Mouse (Mus musculus): ENCODE measurements around the gene Gfpt2. TPM values are rescaled to one million over a fixed set of nuclear protein-coding genes. Genes with fewer than 3 reads are reported as not detected.

Gfpt2 gene
- polyA plus RNA-seq, 2 experiments = 0.39 to 0.90 TPM

DNA sequence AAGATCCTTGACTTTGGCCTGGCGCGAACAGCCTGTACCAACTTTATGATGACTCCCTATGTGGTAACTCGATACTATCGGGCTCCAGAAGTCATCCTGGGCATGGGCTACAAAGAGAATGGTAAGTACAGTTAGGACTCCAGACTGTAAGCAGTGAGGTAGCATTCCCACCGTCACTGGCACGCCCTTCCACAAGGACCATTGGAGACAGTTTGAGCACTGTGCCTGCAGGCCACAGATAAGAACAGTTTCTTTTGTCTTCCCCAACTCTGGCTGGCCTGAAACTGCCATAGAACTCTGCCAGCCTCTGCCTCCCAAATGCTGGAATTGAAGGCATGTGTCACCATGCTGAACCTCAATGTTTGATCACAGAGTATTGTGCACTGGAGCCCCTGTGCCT lies 78.8 kb downstream of the Gfpt2 start:
- 0 out of 2 replicates have a peak overlapping the region, but pooled peaks have one; percentile 21 for H3K9ac ChIP-seq (replicated peaks)
- H3K27me3 ChIP-seq (ENCODE audit: control insufficient read depth, insufficient read depth, low read length) = no peaks in the 10 kb centered on the region
- TF ChIP-seq CTCF (IDR thresholded peaks at IDR 0.05; ENCODE audit: low read depth) (no peak), EP300 (IDR thresholded peaks at IDR 0.05; ENCODE audit: low read depth) (peak; percentile 88)
- H3K4me2 ChIP-seq (ENCODE audit: low read depth) = 0 out of 2 replicates have a peak overlapping the region, but pooled peaks have one; percentile 6
- WGBS (ENCODE audit: insufficient replicate concordance) = 30% methylated on average over 6 of the region's 6 CpGs
- H3K4me1 ChIP-seq (replicated peaks; ENCODE audit: control insufficient read depth in 2 of 2, insufficient read depth in 2 of 2, low read length in 1 of 2) = peaks cover 16% of the 10 kb centered on the region in 2 experiments
- peak overlapping the region; percentile 62 for H3K27ac ChIP-seq
- peak; percentile 61 to 65 (median 65) for DNase-seq (ENCODE audit: low read depth in 3 of 3, low spot score in 3 of 3)
- ATAC-seq (ENCODE audit: insufficient read depth) = peak; percentile 92
- peaks cover 5% of the 10 kb centered on the region for H3K36me3 ChIP-seq (replicated peaks; ENCODE audit: control insufficient read depth, insufficient read depth, low read depth)
- H3K4me3 ChIP-seq (ENCODE audit: insufficient read depth in 1 of 2, low read depth in 2 of 2, low read length in 2 of 2) = no peak overlapping the region
- no peaks in the 10 kb centered on the region for H3K9me3 ChIP-seq (ENCODE audit: control insufficient read depth, low read length)

DNA sequence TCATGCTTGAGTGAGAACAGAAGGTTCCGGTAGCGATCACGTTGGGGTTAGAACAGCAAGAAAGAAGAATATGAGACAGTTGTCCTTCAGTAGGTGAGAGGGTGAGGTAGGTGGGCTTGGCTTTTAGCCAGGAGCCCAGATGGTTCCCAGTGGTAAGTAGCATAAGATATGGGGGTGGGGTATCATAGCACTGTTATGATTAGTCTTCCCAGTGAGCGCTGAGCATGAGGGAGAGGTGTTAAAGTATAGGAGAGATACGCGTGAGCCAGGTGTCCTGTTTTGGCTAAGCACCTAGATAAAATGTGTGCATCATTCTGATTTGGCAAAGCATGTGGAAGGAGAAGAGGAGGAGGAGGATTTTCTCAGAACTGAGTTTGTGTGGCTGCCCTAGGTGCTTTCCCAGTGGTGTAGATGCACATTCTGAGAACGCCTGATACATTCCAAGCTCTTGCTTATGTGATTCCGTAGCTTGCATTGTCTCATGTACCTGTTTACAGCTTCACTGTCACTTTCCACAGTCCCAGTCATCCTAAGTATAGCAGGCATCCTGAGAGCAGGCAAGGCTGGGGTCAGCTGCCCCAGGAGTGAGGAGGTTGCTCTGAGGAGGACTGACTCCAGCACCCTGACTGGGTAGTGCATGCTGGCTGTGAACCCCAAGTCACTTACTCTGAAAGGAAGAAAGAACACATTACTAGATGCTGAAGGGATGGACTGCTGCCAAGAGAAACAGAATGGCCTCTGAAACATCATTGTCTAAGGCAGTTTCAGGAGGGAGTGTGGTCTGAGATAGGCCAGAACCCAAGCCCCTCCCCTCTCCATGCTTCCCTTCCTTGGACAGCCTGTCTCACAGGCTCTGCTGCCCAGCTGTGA lies 83.2 kb downstream of the Gfpt2 start:
- peaks cover 18% of the 10 kb centered on the region for H3K36me3 ChIP-seq (replicated peaks; ENCODE audit: control insufficient read depth, insufficient read depth, low read depth)
- no peaks in the 10 kb centered on the region for H3K27me3 ChIP-seq (ENCODE audit: control insufficient read depth, insufficient read depth, low read length)
- no peak overlapping the region for H3K27ac ChIP-seq
- no peak overlapping the region for H3K4me2 ChIP-seq (ENCODE audit: low read depth)
- WGBS (ENCODE audit: insufficient replicate concordance) = 81% methylated on average over 8 of the region's 8 CpGs
- no peak overlapping the region for H3K4me3 ChIP-seq (ENCODE audit: insufficient read depth in 1 of 2, low read depth in 2 of 2, low read length in 2 of 2)
- H3K9ac ChIP-seq (replicated peaks) = no peak overlapping the region
- DNase-seq (ENCODE audit: low read depth in 3 of 3, low spot score in 3 of 3) = no peak
- ATAC-seq (ENCODE audit: insufficient read depth) = no peak
- no peaks in the 10 kb centered on the region for H3K9me3 ChIP-seq (ENCODE audit: control insufficient read depth, low read length)
- H3K4me1 ChIP-seq (replicated peaks; ENCODE audit: control insufficient read depth in 2 of 2, insufficient read depth in 2 of 2, low read length in 1 of 2) = peaks cover 13 to 14% of the 10 kb centered on the region in 2 experiments
- TF ChIP-seq CTCF (IDR thresholded peaks at IDR 0.05; ENCODE audit: low read depth) = no peak
- TF ChIP-seq EP300 (IDR thresholded peaks at IDR 0.05; ENCODE audit: low read depth) = no peak

DNA sequence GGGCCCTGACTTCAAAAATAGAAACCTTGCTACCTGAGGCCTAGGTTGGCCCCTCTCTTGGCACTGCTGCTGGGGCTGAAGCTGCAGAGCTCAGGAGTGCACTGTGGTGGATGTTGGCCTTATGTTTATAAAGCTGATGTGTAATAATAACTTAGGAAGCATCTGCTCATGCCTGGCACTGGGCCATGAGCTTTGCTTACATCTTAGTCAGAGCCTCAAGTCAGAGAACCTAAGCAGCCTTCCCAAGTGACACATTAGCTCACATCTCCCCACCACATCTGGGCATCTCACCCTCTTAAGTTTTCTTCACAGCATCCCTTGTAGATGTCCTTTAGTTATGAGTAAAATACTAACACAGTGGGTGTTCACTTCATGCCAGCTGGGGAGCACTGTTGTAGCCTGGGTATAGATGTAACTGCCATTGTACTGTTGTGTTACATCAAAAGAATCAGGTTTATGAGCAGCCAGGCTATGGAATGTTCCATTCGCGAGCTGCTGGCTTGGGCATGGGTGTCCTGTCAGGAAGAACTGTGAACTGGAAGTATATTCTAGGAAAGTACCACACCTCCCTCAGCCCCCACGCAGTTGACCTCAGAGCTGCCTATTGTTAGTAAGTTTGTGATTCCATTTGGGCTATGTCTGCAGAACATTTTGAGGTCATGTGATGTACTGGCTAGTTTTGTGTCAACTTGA lies 86.1 kb downstream of the Gfpt2 start:
- ATAC-seq (ENCODE audit: insufficient read depth) = no peak
- no peaks in the 10 kb centered on the region for H3K27me3 ChIP-seq (ENCODE audit: control insufficient read depth, insufficient read depth, low read length)
- peaks cover 18% of the 10 kb centered on the region for H3K36me3 ChIP-seq (replicated peaks; ENCODE audit: control insufficient read depth, insufficient read depth, low read depth)
- no peaks in the 10 kb centered on the region for H3K9me3 ChIP-seq (ENCODE audit: control insufficient read depth, low read length)
- DNase-seq (ENCODE audit: low read depth in 3 of 3, low spot score in 3 of 3) = no peak
- H3K4me2 ChIP-seq (ENCODE audit: low read depth) = no peak overlapping the region
- no peaks in the 10 kb centered on the region for H3K4me1 ChIP-seq (replicated peaks; ENCODE audit: control insufficient read depth in 2 of 2, insufficient read depth in 2 of 2, low read length in 1 of 2)
- no peak for TF ChIP-seq EP300 (IDR thresholded peaks at IDR 0.05; ENCODE audit: low read depth)
- H3K27ac ChIP-seq = no peak overlapping the region
- H3K9ac ChIP-seq (replicated peaks) = no peak overlapping the region
- WGBS (ENCODE audit: insufficient replicate concordance) = 70% methylated on average over 3 of the region's 3 CpGs
- H3K4me3 ChIP-seq (ENCODE audit: insufficient read depth in 1 of 2, low read depth in 2 of 2, low read length in 2 of 2) = no peak overlapping the region

DNA sequence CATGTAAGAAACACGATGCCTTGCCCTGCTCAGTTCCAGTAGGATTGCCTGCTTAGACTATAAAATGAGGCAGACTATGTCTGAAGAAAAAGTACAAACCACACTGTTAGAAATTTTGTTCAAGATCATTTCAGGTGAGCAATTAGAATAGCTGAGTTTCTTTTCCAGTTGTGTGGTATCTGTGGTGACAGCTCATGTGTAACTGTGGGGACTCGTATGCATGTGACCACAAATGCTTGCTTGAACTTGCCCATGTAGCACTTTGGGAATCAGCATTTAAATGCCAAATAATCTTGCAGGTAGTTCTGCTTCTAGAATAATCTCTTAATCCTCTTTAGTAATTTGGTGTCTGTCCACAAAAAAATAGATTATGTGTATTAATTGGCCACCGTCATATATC lies 89.4 kb downstream of the Gfpt2 start:
- H3K9ac ChIP-seq (replicated peaks) = no peak overlapping the region
- H3K4me3 ChIP-seq (ENCODE audit: insufficient read depth in 1 of 2, low read depth in 2 of 2, low read length in 2 of 2) = no peak overlapping the region
- no peaks in the 10 kb centered on the region for H3K9me3 ChIP-seq (ENCODE audit: control insufficient read depth, low read length)
- ATAC-seq (ENCODE audit: insufficient read depth) (no peak), DNase-seq (ENCODE audit: low read depth in 3 of 3, low spot score in 3 of 3) (no peak)
- no peaks in the 10 kb centered on the region for H3K4me1 ChIP-seq (replicated peaks; ENCODE audit: control insufficient read depth in 2 of 2, insufficient read depth in 2 of 2, low read length in 1 of 2)
- no peaks in the 10 kb centered on the region for H3K27me3 ChIP-seq (ENCODE audit: control insufficient read depth, insufficient read depth, low read length)
- TF ChIP-seq EP300 (IDR thresholded peaks at IDR 0.05; ENCODE audit: low read depth) (no peak), CTCF (IDR thresholded peaks at IDR 0.05; ENCODE audit: low read depth) (no peak)
- no peak overlapping the region for H3K27ac ChIP-seq
- H3K4me2 ChIP-seq (ENCODE audit: low read depth) = no peak overlapping the region
- H3K36me3 ChIP-seq (replicated peaks; ENCODE audit: control insufficient read depth, insufficient read depth, low read depth) = peaks cover 15% of the 10 kb centered on the region
- 76% methylated on average over 3 of the region's 3 CpGs for WGBS (ENCODE audit: insufficient replicate concordance)

Small RNA genes lying within 50 kb of the gene (microRNA-seq; reads per million reads assigned to microRNA genes)
- not detected for gene Gm23813

Other genes with a start within 250 kb of the Gfpt2 start
- gene Olfr1380, start 237.3 kb upstream of the Gfpt2 start, polyA plus RNA-seq (2012; rRNA removed) = not detected in 2 replicates
- gene Olfr1380, start 237.3 kb upstream of the Gfpt2 start, polyA plus RNA-seq (2014; fragmentation: Nextera tagmentation; extraction: Ambion mirVana) = not detected in 2 replicates
- gene Flt4, start 184.9 kb upstream of the Gfpt2 start, polyA plus RNA-seq (2012; rRNA removed) = 2.0 and 2.2 TPM in 2 replicates
- 2.5 and 2.8 TPM in 2 replicates for gene Flt4, start 184.9 kb upstream of the Gfpt2 start, polyA plus RNA-seq (2014; fragmentation: Nextera tagmentation; extraction: Ambion mirVana)
- not detected in 2 replicates for gene Scgb3a1, start 130.6 kb upstream of the Gfpt2 start, polyA plus RNA-seq (2012; rRNA removed)
- not detected in 2 replicates for gene Scgb3a1, start 130.6 kb upstream of the Gfpt2 start, polyA plus RNA-seq (2014; fragmentation: Nextera tagmentation; extraction: Ambion mirVana)
- gene Cnot6, start 81.5 kb upstream of the Gfpt2 start, polyA plus RNA-seq (2012; rRNA removed) = 14.3 and 21.0 TPM in 2 replicates
- 18.1 and 21.0 TPM in 2 replicates for gene Cnot6, start 81.5 kb upstream of the Gfpt2 start, polyA plus RNA-seq (2014; fragmentation: Nextera tagmentation; extraction: Ambion mirVana)
- 8.1 and 11.9 TPM in 2 replicates for gene Mapk9, start 52.6 kb downstream of the Gfpt2 start, polyA plus RNA-seq (2012; rRNA removed)
- 18.5 and 20.2 TPM in 2 replicates for gene Mapk9, start 52.6 kb downstream of the Gfpt2 start, polyA plus RNA-seq (2014; fragmentation: Nextera tagmentation; extraction: Ambion mirVana)
- gene Rasgef1c, start 107.7 kb downstream of the Gfpt2 start, polyA plus RNA-seq (2012; rRNA removed) = 0.04 TPM in 1 of 2 replicates, not detected in the other
- gene Rasgef1c, start 107.7 kb downstream of the Gfpt2 start, polyA plus RNA-seq (2014; fragmentation: Nextera tagmentation; extraction: Ambion mirVana) = not detected in 2 replicates
- 11.2 and 16.0 TPM in 2 replicates for gene Rnf130, start 231.2 kb downstream of the Gfpt2 start, polyA plus RNA-seq (2012; rRNA removed)
- 36.3 and 36.4 TPM in 2 replicates for gene Rnf130, start 231.2 kb downstream of the Gfpt2 start, polyA plus RNA-seq (2014; fragmentation: Nextera tagmentation; extraction: Ambion mirVana)